In genomic region chr2:45178849-45179453, GRCm38 (mm10) we compare ENCODE assay signal across 29 mouse cellular contexts.
DNase-seq lines count a peak whose midpoint lies in the region; ATAC-seq and TF ChIP-seq lines count a peak whose summit lies in the region.
"Had no signal": no experiment of that assay in that cellular context is flagged by ENCODE, and none has a peak within 500 bp of the region (broad histone marks: within the 10 kb centered on the region; RNA-seq: fewer than 3 reads in every experiment).

No protein-coding gene starts in this region.

- no peak for DNase-seq in forebrain, embryonic 10.5 days (ENCODE audit: extremely low spot score, low spot score)
- DNase-seq in kidney, postnatal 10 days: no peak
- DNase-seq in lung, embryonic 14.5 days: no peak
- no peak for DNase-seq in lung, postnatal 25 days (ENCODE audit: low spot score)
- DNase-seq in midbrain, embryonic 10.5 days (ENCODE audit: low spot score): no peak
- no peak for DNase-seq in midbrain, embryonic 14.5 days
- DNase-seq: adrenal gland, postnatal 10 days; adrenal gland, postnatal 36 days; B cell, adult 2 months; cerebellum, adult 18-20 months; cerebellum, adult 9-10 months; cerebellum, postnatal 14 days; gastrocnemius, postnatal 10 days; gastrocnemius, postnatal 36 days; heart, adult 2 months; heart, postnatal 14 days; heart, postnatal 4 days had no signal

- WGBS in forebrain, embryonic 10.5 days: 84% methylated on average over 1 of the region's 1 CpGs
- 81% methylated on average over 1 of the region's 1 CpGs for whole genome bisulfite sequencing in forebrain, embryonic 12.5 days
- 100% methylated on average over 1 of the region's 1 CpGs for WGBS in kidney, embryonic 14.5 days
- WGBS in lung, embryonic 14.5 days: 94% methylated on average over 1 of the region's 1 CpGs
- WGBS in midbrain, embryonic 10.5 days: 93% methylated on average over 1 of the region's 1 CpGs
- 67% methylated on average over 1 of the region's 1 CpGs for WGBS in midbrain, embryonic 14.5 days

- H3K4me1 ChIP-seq in forebrain, embryonic 10.5 days: peaks cover 45% of the 10 kb centered on the region
- H3K4me1 ChIP-seq in forebrain, embryonic 12.5 days: peaks cover 12% of the 10 kb centered on the region
- H3K4me1 ChIP-seq in kidney, embryonic 14.5 days (ENCODE audit: control insufficient read depth, insufficient read depth, low read length): 0 out of 2 replicates have a peak, but pooled peaks cover 3% of the 10 kb centered on the region
- H3K4me1 ChIP-seq in lung, embryonic 14.5 days (ENCODE audit: insufficient read depth): peaks cover 2% of the 10 kb centered on the region; the same call in 1 of the 2 replicates
- H3K4me1 ChIP-seq in midbrain, embryonic 10.5 days: peaks cover 40% of the 10 kb centered on the region
- no peaks in the 10 kb centered on the region; the same call in 1 of the 2 replicates for H3K4me1 ChIP-seq in midbrain, embryonic 14.5 days (ENCODE audit: control insufficient read depth, insufficient read depth, low read length)

- TF ChIP-seq CTCF in lung, embryonic 14.5 days (IDR thresholded peaks at IDR 0.05; ENCODE audit: low read depth): no peak

- H3K4me2 ChIP-seq in forebrain, embryonic 12.5 days: no peak overlapping the region
- no peak overlapping the region for H3K4me2 ChIP-seq in kidney, embryonic 14.5 days (replicated peaks; ENCODE audit: low read depth, low read length)
- H3K4me2 ChIP-seq in lung, embryonic 14.5 days: no peak overlapping the region
- H3K4me2 ChIP-seq in midbrain, embryonic 14.5 days (ENCODE audit: low read length): no peak overlapping the region
- H3K4me2 ChIP-seq: embryonic facial prominence, embryonic 13.5 days; forebrain, embryonic 15.5 days; heart, embryonic 13.5 days; hindbrain, embryonic 12.5 days had no signal

- H3K9me3 ChIP-seq in forebrain, embryonic 10.5 days: peaks cover 9% of the 10 kb centered on the region; the same call in 1 of the 2 replicates
- H3K9me3 ChIP-seq in forebrain, embryonic 12.5 days: no peaks in the 10 kb centered on the region
- 0 out of 2 replicates have a peak, but pooled peaks cover 3% of the 10 kb centered on the region for H3K9me3 ChIP-seq in kidney, embryonic 14.5 days (ENCODE audit: control insufficient read depth, low read length)
- H3K9me3 ChIP-seq in lung, embryonic 14.5 days (ENCODE audit: low read depth, low read length): no peaks in the 10 kb centered on the region
- peaks cover 9% of the 10 kb centered on the region; the same call in 1 of the 2 replicates for H3K9me3 ChIP-seq in midbrain, embryonic 10.5 days (replicated peaks)
- H3K9me3 ChIP-seq in midbrain, embryonic 14.5 days (ENCODE audit: control insufficient read depth, low read length): no peaks in the 10 kb centered on the region
- H3K9me3 ChIP-seq: embryonic facial prominence, embryonic 13.5 days; forebrain, embryonic 15.5 days; heart, embryonic 10.5 days; heart, embryonic 13.5 days; hindbrain, embryonic 12.5 days had no signal

- H3K9ac ChIP-seq in forebrain, embryonic 12.5 days: no peak overlapping the region
- H3K9ac ChIP-seq in kidney, embryonic 14.5 days (ENCODE audit: low read depth, low read length): no peak overlapping the region
- H3K9ac ChIP-seq in lung, embryonic 14.5 days: no peak overlapping the region
- H3K9ac ChIP-seq in midbrain, embryonic 14.5 days (replicated peaks; ENCODE audit: low read length): no peak overlapping the region
- H3K9ac ChIP-seq: embryonic facial prominence, embryonic 13.5 days; forebrain, embryonic 15.5 days; heart, embryonic 13.5 days; hindbrain, embryonic 12.5 days had no signal

- H3K36me3 ChIP-seq in forebrain, embryonic 10.5 days (replicated peaks): no peaks in the 10 kb centered on the region
- no peaks in the 10 kb centered on the region for H3K36me3 ChIP-seq in forebrain, embryonic 12.5 days (replicated peaks)
- no peaks in the 10 kb centered on the region for H3K36me3 ChIP-seq in kidney, embryonic 14.5 days (ENCODE audit: control insufficient read depth, insufficient read depth, low read length)
- H3K36me3 ChIP-seq in lung, embryonic 14.5 days (ENCODE audit: insufficient read depth): no peaks in the 10 kb centered on the region
- no peaks in the 10 kb centered on the region for H3K36me3 ChIP-seq in midbrain, embryonic 10.5 days
- H3K36me3 ChIP-seq in midbrain, embryonic 14.5 days (ENCODE audit: control insufficient read depth, insufficient read depth, low read length): no peaks in the 10 kb centered on the region
- H3K36me3 ChIP-seq: embryonic facial prominence, embryonic 13.5 days; forebrain, embryonic 15.5 days; G1E; heart, embryonic 10.5 days; heart, embryonic 13.5 days; hindbrain, embryonic 12.5 days had no signal

- no peak overlapping the region for H3K4me3 ChIP-seq in forebrain, embryonic 10.5 days
- H3K4me3 ChIP-seq in forebrain, embryonic 12.5 days (replicated peaks): no peak overlapping the region
- H3K4me3 ChIP-seq in kidney, embryonic 14.5 days (ENCODE audit: low read length): no peak overlapping the region
- H3K4me3 ChIP-seq in lung, embryonic 14.5 days (ENCODE audit: low read depth, low read length): no peak overlapping the region
- no peak overlapping the region for H3K4me3 ChIP-seq in midbrain, embryonic 10.5 days
- no peak overlapping the region for H3K4me3 ChIP-seq in midbrain, embryonic 14.5 days (replicated peaks; ENCODE audit: low read depth, low read length)
- H3K4me3 ChIP-seq: embryonic facial prominence, embryonic 13.5 days; erythroblast, embryonic 14.5 days; forebrain, embryonic 15.5 days; heart, adult 2 months; heart, embryonic 10.5 days; heart, embryonic 13.5 days; hindbrain, embryonic 12.5 days had no signal

- peak overlapping the region; percentile 56; the same call in 1 of the 2 replicates for H3K27ac ChIP-seq in forebrain, embryonic 10.5 days
- no peak overlapping the region for H3K27ac ChIP-seq in forebrain, embryonic 12.5 days
- H3K27ac ChIP-seq in kidney, embryonic 14.5 days (ENCODE audit: low read depth, low read length): no peak overlapping the region
- H3K27ac ChIP-seq in lung, embryonic 14.5 days (ENCODE audit: low read depth): no peak overlapping the region
- 0 out of 2 replicates have a peak overlapping the region, but pooled peaks have one; percentile 43 for H3K27ac ChIP-seq in midbrain, embryonic 10.5 days (replicated peaks)
- H3K27ac ChIP-seq in midbrain, embryonic 14.5 days (replicated peaks; ENCODE audit: low read depth, low read length): no peak overlapping the region
- H3K27ac ChIP-seq: embryonic facial prominence, embryonic 13.5 days; forebrain, embryonic 15.5 days; heart, adult 2 months; heart, embryonic 10.5 days; heart, embryonic 13.5 days; hindbrain, embryonic 12.5 days had no signal

- no peaks in the 10 kb centered on the region for H3K27me3 ChIP-seq in forebrain, embryonic 10.5 days (ENCODE audit: poor library complexity, severe bottlenecking)
- peaks cover 8% of the 10 kb centered on the region; the same call in 1 of the 2 replicates for H3K27me3 ChIP-seq in forebrain, embryonic 12.5 days
- no peaks in the 10 kb centered on the region for H3K27me3 ChIP-seq in kidney, embryonic 14.5 days (ENCODE audit: control insufficient read depth, insufficient read depth, low read length)
- H3K27me3 ChIP-seq in lung, embryonic 14.5 days (ENCODE audit: insufficient read depth, low read length): no peaks in the 10 kb centered on the region
- no peaks in the 10 kb centered on the region for H3K27me3 ChIP-seq in midbrain, embryonic 10.5 days (ENCODE audit: low read depth, poor library complexity, severe bottlenecking)
- H3K27me3 ChIP-seq in midbrain, embryonic 14.5 days (ENCODE audit: control insufficient read depth, insufficient read depth, low read length): no peaks in the 10 kb centered on the region
- H3K27me3 ChIP-seq: CH12.LX; embryonic facial prominence, embryonic 13.5 days; forebrain, embryonic 15.5 days; heart, embryonic 13.5 days; hindbrain, embryonic 12.5 days; Patski had no signal

- ATAC-seq in forebrain, embryonic 12.5 days (ENCODE audit: low FRiP score): no peak
- ATAC-seq in kidney, embryonic 14.5 days (ENCODE audit: low FRiP score, low TSS enrichment): peak; percentile 52; the same call in 1 of the 2 replicates
- ATAC-seq in lung, embryonic 14.5 days (ENCODE audit: insufficient read depth): peak; percentile 47; the same call in 1 of the 2 replicates
- ATAC-seq in midbrain, embryonic 14.5 days (ENCODE audit: low FRiP score, low TSS enrichment): no peak
- ATAC-seq: forebrain, embryonic 15.5 days; hindbrain, embryonic 16.5 days; Patski had no signal

Comparison
In these comparisons a context has a peak if more than half of its experiments do, and no peak if none do; other contexts are left out.
1. H3K27ac ChIP-seq: peak in forebrain, embryonic 10.5 days (single experiment) and midbrain, embryonic 10.5 days (single experiment); none in forebrain, embryonic 12.5 days (single experiment), kidney, embryonic 14.5 days (single experiment), lung, embryonic 14.5 days (single experiment) and midbrain, embryonic 14.5 days (single experiment).
2. ATAC-seq: peak in kidney, embryonic 14.5 days (single experiment) and lung, embryonic 14.5 days (single experiment); none in forebrain, embryonic 12.5 days (single experiment) and midbrain, embryonic 14.5 days (single experiment).